Mouse (Mus musculus): ENCODE measurements at regions not wholly inside any gene's neighbourhood (a gene's known extent, or its start where the extent isn't known, plus 50 kb on each side); places are given as distances from the start of the nearest gene placed in this dataset.

DNA sequence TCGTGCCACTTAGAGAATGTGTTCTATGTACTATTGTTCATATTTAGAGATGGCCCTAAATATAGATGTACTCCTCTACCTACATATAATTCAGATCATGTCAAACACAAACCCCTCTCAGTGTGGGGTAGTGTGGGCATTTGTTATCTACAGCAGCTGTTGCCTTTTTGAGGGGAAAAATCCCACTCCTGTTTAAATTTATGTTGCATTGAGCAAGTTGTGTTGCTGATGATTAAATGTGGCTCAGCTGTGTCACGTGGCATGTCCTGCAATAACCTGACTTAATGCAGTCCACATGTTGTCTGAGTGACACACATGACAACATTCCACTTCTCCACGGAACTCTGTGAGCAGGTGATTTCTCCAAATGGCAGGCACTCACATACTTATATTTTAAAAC lies 141.7 kb upstream of the Zeb2 start:
- 60% methylated on average over 3 of the region's 3 CpGs for WGBS (ENCODE audit: missing documents)
- no peak overlapping the region for H3K4me3 ChIP-seq (ENCODE audit: inconsistent target)
- no peak overlapping the region for H3K27ac ChIP-seq
- H3K79me2 ChIP-seq (ENCODE audit: inconsistent target), result peaks cover 4% of the 10 kb centered on the region; the same call in 1 of the 2 replicates
- no peaks in the 10 kb centered on the region for H3K36me3 ChIP-seq (ENCODE audit: inconsistent target)

DNA sequence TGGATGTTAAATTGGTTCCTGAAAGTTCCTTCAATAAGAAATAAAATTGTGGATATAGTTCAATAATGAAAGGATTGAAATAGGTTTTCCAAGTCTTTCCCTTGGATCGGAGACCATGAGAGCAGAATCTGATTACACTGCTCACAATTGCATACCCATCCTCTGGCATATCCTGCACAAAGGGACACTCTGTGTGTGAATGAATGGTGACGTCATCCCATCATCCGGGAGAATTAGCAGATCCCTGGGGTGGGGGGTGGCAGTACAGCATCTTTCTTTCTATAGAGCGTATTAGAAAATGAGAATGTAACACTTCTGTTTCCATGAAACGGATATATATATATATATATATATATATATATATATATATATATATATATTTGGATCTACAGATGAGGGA lies 139.2 kb upstream of the Zeb2 start:
- 97% methylated on average over 3 of the region's 5 CpGs for WGBS (ENCODE audit: missing documents)

DNA sequence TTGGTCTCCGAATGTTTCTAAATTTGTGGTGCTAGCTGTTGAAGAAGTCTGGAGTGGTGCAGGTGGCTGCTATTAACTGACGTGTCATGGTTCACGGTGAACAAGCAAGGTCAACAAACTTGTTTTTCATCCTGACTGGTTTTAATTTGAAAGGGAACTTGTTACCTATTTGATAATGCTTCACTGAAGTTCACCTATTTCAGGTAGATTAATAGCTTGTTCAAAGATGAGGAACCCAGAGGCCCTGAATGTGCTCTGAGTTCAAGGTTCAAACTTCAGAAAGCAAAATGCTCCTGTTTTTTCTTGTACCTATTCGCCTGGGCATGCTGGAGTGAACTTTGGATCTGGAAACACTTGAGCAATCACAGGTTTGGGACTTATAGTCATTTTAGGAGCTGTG lies 136.7 kb upstream of the Zeb2 start:
- WGBS (ENCODE audit: missing documents), result 93% methylated on average over 4 of the region's 4 CpGs
- H3K79me2 ChIP-seq (ENCODE audit: inconsistent target), result no peaks in the 10 kb centered on the region
- no peak overlapping the region for H3K27ac ChIP-seq
- H3K4me3 ChIP-seq (ENCODE audit: inconsistent target), result no peak overlapping the region
- no peaks in the 10 kb centered on the region for H3K36me3 ChIP-seq (ENCODE audit: inconsistent target)

More for the DNA sequence above, 139.2 kb upstream of the Zeb2 start:
- Histone ChIP-seq H3K27ac (no peak overlapping the region), H3K79me2 (ENCODE audit: inconsistent target) (no peaks in the 10 kb centered on the region), H3K4me3 (ENCODE audit: inconsistent target) (no peak overlapping the region), H3K36me3 (ENCODE audit: inconsistent target) (no peaks in the 10 kb centered on the region)

DNA sequence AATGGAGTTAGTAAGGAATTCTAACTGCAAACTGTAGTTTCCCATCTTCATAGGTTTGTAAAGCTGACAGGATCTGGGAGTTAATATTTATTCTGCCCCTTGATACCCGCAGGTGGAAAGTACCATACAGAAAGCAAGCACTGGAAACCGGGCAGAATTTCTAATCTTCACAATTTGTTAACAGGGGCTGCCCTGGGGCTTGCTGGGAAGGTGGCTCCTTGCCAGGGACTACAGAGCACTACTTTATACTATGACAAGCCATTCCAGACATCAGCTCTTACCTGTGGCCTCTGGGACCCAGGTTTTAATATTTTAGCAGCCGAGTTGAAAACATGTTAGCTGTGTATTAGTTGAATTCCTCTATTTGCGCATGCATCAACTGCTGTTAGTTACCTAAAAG lies 135.1 kb upstream of the Zeb2 start:
- Histone ChIP-seq H3K27ac (no peak overlapping the region), H3K36me3 (ENCODE audit: inconsistent target) (no peaks in the 10 kb centered on the region), H3K79me2 (ENCODE audit: inconsistent target) (no peaks in the 10 kb centered on the region), H3K4me3 (ENCODE audit: inconsistent target) (no peak overlapping the region)
- WGBS (ENCODE audit: missing documents), result 92% methylated on average over 4 of the region's 4 CpGs

DNA sequence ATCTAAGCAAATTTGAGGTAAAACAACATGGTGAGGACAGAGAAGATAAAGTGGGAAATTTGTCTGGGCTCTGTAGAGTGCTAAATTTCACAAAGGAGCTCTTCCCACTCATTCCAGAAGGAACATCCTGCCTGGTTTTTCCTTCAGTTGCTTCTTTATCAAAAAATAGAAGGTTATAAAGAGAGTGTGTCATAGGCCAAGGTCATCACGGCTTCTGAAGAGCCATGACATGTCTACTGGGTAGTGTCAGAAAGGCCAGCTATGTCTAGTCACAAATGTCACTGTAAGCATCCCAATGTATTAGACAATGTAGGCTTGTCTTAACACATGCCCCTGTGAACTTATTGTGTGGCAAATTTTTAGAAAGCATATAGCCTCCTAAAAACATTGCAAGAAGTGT lies 132.5 kb upstream of the Zeb2 start:
- Histone ChIP-seq H3K27ac (no peak overlapping the region), H3K4me3 (ENCODE audit: inconsistent target) (no peak overlapping the region), H3K36me3 (ENCODE audit: inconsistent target) (no peaks in the 10 kb centered on the region), H3K79me2 (ENCODE audit: inconsistent target) (no peaks in the 10 kb centered on the region)
- WGBS (ENCODE audit: missing documents), result 100% methylated on average over 1 of the region's 1 CpGs

DNA sequence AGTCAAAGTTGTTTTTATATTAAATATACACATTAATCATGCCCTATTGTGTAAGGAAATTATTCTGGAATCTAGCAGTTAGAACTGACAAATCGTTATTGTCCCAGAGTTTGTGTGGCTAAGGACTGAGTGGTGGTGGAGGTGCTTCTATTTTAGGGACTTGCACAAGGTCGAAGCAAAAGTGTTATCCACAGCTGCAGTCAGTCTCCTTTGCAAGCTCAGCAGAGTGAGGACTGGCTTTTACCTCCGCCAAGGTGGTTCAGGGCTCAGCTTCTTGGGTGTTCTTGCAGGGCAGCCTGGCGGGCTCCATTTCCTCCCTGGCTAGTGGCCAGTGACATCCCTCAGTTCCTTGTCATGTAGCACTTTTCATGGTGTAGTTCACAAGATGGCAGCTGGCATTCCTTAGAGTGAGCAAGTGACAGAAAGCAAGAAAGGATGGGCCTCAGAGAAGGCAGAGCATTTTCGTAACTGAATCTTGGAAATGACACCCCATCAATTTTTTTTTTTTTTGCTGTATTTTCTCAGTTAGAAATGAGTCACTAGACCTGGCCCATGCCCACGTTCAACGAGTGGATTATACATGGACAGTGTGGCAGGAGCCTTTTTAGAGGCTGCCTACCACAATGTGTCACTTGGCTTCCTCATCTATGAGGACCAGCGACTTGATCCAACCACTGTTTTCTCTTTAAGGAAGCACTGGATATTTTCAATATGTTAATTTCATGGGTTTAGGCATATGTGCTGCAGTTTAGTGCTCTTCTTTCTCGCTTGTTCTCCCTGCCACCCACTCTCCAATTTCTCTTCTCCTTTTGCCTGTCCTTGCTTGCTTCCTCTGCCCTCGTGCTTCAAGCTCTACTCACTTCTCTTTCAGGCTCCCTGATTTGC lies 129.1 kb upstream of the Zeb2 start:
- WGBS (ENCODE audit: missing documents), result 21% methylated on average over 10 of the region's 10 CpGs
- Histone ChIP-seq H3K79me2 (ENCODE audit: inconsistent target) (peaks cover 3% of the 10 kb centered on the region; the same call in 1 of the 2 replicates), H3K27ac (peak overlapping the region; percentile 99), H3K4me3 (ENCODE audit: inconsistent target) (no peak overlapping the region), H3K36me3 (ENCODE audit: inconsistent target) (no peaks in the 10 kb centered on the region)

DNA sequence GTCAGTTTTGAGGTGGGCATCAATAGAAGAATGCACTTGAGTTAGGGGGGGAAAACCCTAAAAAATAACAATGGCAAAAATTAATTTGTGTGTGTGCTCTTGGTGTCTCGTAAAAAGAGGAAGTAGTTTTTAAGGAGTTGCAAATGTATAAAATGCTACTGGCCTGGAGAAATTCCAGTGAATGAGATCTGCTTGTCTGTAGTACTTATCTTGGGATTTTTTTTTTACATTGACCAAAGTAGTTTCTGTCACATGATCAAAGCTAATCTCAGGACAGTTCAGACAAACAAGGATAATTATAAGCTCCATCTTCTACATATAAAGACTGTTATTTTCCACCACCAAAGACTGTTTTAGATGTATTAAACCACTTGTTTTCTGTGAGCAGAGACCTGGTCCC lies 128.3 kb upstream of the Zeb2 start:
- 7% methylated on average over 1 of the region's 1 CpGs for WGBS (ENCODE audit: missing documents)
- H3K27ac ChIP-seq, result peak overlapping the region; percentile 99

DNA sequence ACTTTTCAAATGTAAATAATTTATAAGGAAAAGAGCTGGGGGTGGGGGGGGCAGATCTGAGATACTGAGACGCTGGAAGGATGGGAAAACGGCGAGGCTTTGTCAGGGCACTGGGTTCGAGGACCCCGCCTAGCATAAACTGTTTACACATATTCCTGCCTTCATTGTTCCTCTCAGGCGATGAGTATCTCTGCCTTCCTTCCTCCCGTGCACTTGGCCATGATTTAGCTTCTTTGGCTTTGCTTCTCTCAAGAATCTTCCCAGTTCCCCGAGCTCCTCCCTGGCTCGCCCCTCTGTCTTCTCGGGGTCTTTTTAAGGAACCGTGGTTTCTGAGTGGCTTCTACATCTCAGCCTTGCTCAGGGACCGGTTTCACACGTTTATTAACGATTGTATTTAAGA lies 127.3 kb upstream of the Zeb2 start:
- H3K4me3 ChIP-seq (ENCODE audit: inconsistent target), result no peak overlapping the region
- no peaks in the 10 kb centered on the region for H3K36me3 ChIP-seq (ENCODE audit: inconsistent target)
- H3K79me2 ChIP-seq (ENCODE audit: inconsistent target), result peaks cover 3% of the 10 kb centered on the region; the same call in 1 of the 2 replicates
- peak overlapping the region; percentile 99 for H3K27ac ChIP-seq
- 69% methylated on average over 14 of the region's 14 CpGs for WGBS (ENCODE audit: missing documents)

More for the DNA sequence above, 128.3 kb upstream of the Zeb2 start:
- Histone ChIP-seq H3K36me3 (ENCODE audit: inconsistent target) (no peaks in the 10 kb centered on the region), H3K79me2 (ENCODE audit: inconsistent target) (peaks cover 3% of the 10 kb centered on the region; the same call in 1 of the 2 replicates), H3K4me3 (ENCODE audit: inconsistent target) (no peak overlapping the region)

DNA sequence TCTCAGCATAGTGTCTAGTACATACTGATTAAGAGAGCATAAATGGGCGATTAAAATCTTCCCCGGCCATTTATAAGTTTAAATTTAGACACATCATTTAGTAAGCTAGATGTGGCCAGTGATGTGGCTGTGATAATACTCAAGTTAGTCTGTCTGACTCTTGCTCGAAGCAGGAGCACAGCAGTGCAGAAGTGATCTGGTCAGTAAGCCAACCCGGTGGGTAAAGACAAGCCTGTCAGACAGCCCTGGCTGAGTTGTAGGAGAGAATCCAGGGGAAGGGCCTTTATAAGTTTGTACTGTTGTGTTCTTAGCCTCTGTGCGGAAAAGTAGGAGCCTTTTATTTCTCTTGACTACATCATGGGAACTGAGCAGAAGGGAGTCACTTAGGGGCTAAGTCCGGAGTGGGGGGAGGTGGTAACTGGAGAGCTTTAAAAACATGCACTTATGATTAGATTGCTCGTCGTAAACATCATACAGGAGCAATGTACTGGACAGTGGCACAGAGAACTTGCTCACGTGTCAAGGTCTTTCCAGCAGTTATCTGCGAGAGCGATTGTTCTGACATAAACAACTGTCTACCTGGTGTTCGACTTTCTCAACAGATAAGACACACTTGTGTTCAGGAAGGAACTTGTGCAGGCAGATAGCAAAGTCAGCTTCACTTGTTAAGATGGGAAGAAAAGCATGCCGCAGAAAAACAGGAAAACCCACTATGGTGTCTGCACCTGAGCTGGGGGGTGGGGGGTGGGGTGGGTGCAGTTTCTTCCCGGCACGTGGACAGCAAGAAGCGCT lies 122.5 kb upstream of the Zeb2 start:
- Histone ChIP-seq H3K27ac (peak overlapping the region; percentile 61), H3K4me3 (ENCODE audit: inconsistent target) (no peak overlapping the region), H3K79me2 (ENCODE audit: inconsistent target) (peaks cover 3% of the 10 kb centered on the region; the same call in 1 of the 2 replicates), H3K36me3 (ENCODE audit: inconsistent target) (no peaks in the 10 kb centered on the region)
- WGBS (ENCODE audit: missing documents), result 44% methylated on average over 16 of the region's 16 CpGs

DNA sequence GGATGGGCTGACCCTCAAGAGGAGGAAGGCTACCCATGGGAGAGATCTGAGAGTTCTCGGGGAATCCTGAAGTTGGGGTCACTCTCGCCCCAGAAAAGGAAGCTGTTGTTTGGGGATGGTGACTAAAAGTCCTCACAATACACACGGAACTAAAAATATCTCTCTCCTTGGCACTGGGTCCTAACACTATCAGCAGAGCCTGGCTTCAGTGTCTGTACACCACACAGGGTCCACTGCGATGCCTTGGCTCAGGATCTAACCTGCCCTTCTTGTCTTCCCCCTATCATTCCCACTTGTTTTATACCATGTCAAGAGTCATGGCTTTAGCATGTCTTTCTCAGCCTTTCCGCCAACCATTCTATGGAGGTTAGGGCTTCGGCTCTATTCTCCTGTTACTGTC lies 121.8 kb upstream of the Zeb2 start:
- H3K27ac ChIP-seq, result peak overlapping the region; percentile 61
- no peak overlapping the region for H3K4me3 ChIP-seq (ENCODE audit: inconsistent target)
- 61% methylated on average over 6 of the region's 6 CpGs for WGBS (ENCODE audit: missing documents)
- H3K79me2 ChIP-seq (ENCODE audit: inconsistent target), result peaks cover 3% of the 10 kb centered on the region; the same call in 1 of the 2 replicates
- H3K36me3 ChIP-seq (ENCODE audit: inconsistent target), result no peaks in the 10 kb centered on the region

DNA sequence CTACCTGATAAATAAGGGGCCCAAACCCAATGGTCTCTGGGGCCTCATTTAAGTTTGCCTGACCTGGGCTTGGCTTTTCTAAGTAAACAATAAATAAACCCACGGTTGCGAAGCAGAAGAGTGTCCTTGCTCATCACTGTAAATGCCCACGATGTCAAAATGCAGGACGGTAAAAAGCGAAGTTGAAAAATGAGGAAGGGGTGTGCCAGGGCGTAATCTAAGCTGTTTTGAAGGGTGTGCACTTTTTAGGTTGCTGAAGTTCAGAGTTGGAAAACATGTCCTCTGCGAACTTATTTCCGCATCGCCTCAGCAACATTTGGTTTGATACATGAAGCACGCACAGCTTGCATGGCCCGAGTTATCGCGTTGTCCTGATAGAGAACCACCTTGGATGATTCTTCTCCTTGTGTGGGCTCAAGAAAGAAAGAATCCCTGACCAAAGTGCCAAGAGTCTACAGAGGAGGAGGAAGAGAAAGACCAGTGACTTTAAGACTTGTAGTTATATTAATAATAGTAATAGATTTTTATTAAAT lies 119.0 kb upstream of the Zeb2 start:
- H3K36me3 ChIP-seq (ENCODE audit: inconsistent target), result no peaks in the 10 kb centered on the region
- 0 out of 2 replicates have a peak overlapping the region, but pooled peaks have one; percentile 1 for H3K27ac ChIP-seq
- no peak overlapping the region for H3K4me3 ChIP-seq (ENCODE audit: inconsistent target)
- no peaks in the 10 kb centered on the region; the same call in 1 of the 2 replicates for H3K79me2 ChIP-seq (ENCODE audit: inconsistent target)
- 69% methylated on average over 13 of the region's 13 CpGs for WGBS (ENCODE audit: missing documents)

DNA sequence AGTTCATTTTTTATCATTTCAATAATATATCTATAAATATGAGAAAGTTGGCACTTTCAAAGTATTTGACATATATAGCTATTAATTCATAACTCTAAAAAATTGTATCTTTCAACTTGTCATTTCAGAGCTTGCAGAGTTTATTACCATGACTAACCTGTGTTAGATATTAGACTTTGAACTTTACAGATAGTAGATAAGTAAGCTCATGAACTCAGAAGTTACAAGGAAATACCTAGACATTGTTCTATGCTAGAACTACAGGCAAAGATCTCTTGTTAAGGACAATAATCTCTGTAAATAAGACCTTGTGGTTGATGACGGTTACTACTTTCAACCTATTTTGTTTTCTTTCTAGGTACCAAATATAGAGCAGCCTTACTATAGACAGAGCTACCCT lies 117.0 kb upstream of the Zeb2 start:
- Histone ChIP-seq H3K79me2 (ENCODE audit: inconsistent target) (no peaks in the 10 kb centered on the region), H3K27ac (no peak overlapping the region), H3K4me3 (ENCODE audit: inconsistent target) (no peak overlapping the region), H3K36me3 (ENCODE audit: inconsistent target) (no peaks in the 10 kb centered on the region)
- WGBS (ENCODE audit: missing documents), result 88% methylated on average over 1 of the region's 1 CpGs

DNA sequence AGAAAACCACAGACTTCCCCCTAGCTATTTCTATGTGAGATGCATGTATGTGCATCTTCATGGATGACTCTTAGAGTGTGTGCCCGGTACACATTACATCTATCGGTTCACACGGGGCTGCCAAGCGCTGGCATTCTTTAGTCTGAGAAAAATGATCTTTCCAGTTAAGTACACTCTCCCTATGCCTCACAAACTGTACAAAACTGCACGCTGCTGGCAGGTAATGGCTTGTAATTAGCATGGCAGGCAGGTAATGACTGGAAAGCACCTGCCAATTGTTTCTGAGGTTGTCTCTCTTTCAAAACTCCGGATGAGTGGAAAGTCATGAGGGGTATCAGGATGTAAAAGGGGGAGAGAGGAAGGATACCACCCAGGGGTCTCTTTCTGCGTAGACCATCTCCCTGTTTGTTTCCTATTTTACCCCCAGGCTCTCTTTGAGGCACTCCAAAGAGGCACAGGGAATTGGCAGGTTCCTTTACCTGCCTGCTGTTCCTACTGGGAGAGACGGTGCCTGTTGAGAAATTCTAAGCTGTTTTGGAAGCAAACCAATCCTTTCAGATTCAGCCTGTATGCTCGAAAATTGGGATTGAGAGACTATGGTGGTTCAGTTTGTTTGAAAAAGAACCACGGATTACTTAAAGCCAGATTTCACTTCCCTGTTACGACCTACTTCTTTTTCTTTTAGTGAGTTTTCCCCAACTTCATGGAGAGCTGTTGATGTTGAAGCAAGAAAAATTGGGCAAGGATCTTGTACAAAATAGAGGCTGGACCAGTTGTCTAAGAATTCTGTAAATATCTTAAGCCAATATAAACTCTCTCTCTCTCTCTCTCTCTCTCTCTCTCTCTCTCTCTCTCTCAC lies 113.4 kb upstream of the Zeb2 start:
- Histone ChIP-seq H3K27ac (peak overlapping the region; percentile 12; the same call in 1 of the 2 replicates), H3K79me2 (ENCODE audit: inconsistent target) (no peaks in the 10 kb centered on the region)
- WGBS (ENCODE audit: missing documents), result 73% methylated on average over 11 of the region's 11 CpGs

DNA sequence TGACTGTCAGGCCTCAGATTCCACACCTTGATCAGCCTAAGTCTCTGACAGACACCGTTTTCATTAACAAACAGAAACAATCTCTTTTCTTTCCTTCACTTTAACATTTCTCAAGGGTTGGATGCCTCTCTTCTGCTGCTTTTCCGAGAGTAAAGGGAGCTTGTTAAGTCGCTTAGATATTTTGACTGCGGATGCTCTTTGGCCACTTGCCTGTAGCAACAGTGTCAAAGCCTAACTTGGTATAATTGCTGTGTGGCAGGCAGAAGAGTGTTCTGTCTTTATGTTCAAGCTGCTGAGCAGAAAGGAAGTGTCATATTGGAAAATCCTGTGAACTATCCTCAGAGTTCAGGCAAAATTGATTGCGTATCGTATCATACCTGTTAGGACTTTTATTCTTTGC lies 112.3 kb upstream of the Zeb2 start:
- no peaks in the 10 kb centered on the region for H3K36me3 ChIP-seq (ENCODE audit: inconsistent target)
- no peaks in the 10 kb centered on the region for H3K79me2 ChIP-seq (ENCODE audit: inconsistent target)
- no peak overlapping the region for H3K4me3 ChIP-seq (ENCODE audit: inconsistent target)
- 97% methylated on average over 6 of the region's 6 CpGs for WGBS (ENCODE audit: missing documents)
- no peak overlapping the region for H3K27ac ChIP-seq

More for the DNA sequence above, 113.4 kb upstream of the Zeb2 start:
- Histone ChIP-seq H3K4me3 (ENCODE audit: inconsistent target) (no peak overlapping the region), H3K36me3 (ENCODE audit: inconsistent target) (no peaks in the 10 kb centered on the region)

Measured in macrophage (primary cell).